Mouse (Mus musculus) kidney, postnatal 4 days (tissue): Measurements from ENCODE around the gene Gpr39.

Source experiments
- DNase-seq, 2 experiments: peaks; one replicate each; pipeline ENCODE4 v3.0.0; 2021; ENCODE audit warnings: mixed read lengths in 2 of 2

Gene Gpr39

DNA sequence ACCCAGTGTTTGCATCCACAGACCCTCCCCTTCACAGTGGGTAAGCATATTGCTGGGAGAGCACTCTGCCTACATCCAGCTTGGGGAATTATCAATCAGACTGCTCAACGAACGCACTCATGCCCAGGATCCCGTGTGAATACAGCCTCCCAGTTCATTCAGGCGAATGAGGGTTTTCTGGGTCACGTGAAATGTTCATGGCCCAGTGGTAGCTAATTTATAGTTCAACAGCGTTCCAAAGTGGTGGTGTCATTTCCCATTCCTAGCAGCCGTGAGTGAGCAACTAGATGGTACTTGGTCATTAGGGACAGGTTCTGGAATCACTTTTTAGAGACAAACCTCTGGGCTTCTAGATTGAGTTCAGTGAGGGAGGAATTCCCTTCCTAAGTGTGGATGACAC is 144.3 kb downstream of the Gpr39 start:
- DNase-seq, result no peak

DNA sequence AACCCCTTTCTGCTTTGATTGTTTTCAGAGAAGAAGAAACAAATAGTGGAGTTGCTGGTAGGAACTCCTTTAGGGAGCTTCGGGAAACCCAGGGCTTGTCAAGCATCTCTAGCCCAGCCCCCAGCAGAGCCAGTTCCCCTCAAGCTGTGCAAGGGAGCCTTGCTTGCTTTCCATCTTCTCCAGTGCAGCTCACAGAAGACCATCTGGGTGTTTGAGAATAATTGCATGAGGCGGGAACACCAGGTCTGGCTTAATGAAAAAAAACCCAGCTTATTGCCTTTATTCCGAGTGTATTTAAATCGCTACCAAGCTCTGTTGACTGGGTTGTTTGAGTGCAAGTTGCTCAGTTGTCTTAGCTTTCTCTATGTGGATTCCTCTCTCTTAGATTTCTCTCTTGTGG is 146.8 kb downstream of the Gpr39 start:
- DNase-seq, result no peak

DNA sequence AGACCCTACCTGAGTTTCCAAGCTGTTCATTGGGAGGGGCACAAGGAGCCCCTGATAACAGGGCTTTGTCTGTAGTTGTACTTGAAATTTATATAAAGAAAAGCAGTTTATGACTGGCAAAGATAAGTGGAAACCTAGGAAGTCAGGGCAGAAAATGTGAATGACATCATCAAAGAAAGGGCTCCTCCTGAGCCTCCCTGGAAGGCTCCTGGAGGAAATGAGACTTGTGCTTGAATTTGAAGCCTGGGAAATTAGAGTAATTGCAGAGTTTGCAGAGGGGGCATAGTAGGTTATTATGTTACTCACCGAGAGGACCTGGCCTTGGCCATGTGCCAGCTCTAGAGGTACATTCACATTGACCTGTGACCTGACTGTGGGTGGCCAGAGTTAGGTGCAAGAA is 160.7 kb downstream of the Gpr39 start:
- no peak for DNase-seq

DNA sequence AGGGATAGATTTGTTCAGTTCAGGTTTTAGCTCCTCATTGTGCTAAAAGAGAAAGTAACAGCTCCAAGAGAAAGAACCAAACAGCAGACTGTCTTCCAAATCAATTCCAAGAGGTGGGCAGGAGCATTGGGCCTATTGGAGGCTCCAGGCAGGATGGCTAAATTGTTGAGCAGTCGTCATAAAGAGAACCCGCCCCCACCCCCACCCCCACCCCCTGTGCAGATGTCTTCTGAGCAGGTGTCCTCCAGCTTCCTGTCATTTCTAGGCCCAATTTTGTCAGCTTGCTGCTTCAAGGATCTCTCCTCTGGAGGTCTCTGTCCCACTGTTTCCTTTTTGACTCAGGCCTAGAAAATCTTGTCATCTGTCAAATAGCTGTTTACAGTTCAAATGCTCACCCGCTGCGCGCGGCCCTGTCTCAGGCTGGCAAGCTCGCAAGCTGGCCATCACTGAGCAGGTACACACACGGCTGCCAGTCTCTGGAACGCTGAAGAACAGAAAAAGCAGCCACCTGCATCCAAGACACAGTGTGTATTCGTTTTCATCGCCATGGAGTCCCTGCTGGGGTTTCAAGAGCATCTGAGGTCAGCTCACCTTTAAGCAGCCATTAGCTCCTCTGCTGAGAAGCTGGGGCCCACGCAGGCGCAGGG is 163.1 kb downstream of the Gpr39 start:
- no peak for DNase-seq

DNA sequence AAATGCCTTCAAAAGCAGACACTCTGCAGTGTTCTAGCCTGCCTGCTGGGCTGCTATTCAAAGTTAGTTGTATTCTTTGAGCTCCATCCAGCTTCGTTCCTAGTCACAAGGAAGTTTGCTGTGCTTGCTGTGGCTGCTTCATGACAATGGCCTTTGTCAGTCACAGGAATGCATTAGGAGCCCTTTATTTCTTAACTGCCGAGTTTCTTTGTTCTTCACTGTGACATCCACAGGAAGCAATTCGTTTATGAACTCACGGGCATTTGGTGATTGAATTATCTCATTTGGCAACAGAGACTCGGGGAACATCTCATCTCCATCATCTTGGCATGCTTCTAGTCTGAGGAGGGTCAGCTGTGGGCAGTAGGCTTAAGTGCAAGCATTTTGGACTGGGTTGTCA is 177.9 kb downstream of the Gpr39 start:
- DNase-seq, result no peak

DNA sequence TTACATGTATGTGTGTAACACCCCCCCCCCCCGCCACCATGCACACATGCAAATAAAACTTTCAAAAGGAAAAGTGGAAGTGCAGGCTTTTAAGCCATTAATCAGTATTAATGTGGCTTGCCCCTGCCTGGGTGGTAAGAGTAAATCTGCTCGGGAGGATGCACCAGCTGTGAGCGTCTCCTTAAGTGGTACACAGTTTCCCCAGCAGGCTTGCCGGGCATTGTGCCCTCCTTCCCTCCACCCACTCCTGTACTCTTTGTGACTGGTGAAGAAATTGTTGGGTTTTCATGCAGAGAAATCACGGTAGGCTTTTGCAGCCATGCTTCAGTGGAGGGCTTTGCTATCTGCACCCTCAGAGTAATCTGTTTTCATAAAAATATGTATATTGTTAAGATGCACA is 181.8 kb downstream of the Gpr39 start:
- DNase-seq, result no peak

DNA sequence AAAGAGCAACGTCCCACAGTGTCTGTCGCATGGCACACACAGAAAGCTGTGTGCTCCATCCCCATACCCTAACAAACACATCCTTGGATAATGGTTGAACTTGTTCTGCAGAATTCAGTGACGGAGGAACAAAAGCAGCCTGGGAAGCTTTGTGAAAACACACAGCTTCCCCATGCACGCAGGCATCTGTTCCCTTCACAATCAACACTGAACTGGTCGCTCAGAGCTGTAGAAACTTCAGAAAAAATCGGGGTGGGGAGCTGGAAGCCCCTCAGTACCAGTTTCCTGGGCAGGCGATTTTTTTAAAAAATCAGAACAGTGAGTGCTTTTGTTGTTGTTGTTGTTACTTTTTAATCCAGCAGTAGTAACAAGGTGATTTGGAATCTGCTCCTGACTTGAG is 193.3 kb downstream of the Gpr39 start:
- no peak for DNase-seq

DNA sequence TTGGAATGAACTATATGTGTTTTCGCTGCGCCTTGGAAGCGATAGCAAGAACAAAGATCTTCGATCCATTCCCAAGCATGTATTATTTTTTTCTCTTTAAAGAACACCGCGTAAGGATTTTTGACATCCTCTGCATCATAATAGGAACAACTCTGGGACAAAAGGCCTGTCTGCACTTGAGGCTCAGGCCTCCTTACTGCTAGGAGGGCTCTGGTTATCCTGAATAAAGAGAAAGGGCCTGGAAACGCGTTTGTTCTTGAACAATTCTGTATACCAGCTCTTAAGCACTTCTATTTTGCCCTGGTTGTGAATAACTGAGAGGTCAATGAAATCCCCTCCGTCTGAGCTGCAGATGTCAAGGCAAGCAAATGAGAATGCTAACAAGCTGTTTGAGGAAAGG is 216.4 kb downstream of the Gpr39 start:
- no peak for DNase-seq

DNA sequence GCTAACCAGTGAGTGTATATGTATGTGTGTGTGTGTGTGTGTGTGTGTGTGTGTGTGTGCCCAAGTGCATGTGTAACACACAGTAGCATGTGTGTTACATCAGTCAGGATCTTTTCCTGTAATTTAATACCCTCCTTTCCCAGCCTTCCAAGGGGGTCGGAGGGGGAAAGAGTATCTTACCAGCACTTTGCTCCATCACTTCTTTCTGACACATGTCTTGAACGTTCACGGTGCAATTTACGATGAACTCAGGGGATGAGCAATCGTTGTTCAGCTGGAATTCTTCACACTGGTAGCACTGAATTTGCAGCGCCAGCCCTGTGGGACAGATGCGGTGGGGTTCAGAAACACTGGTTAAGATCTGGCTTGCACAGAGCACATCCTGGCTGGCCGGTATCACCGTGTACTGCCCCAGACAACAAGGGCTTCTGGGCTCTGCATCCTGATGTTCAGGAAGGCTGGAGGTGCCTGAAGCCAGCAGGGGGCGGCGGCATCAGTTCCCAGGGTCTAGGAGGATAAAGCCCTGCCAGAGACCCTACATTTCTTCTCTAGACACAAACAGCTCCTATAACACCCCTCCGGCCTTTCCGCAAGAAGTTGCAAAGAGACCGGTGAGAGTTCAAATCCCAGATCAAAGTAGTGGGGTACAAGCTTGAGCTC is 233.5 kb downstream of the Gpr39 start:
- peak; percentile 63 to 68 for DNase-seq

DNA sequence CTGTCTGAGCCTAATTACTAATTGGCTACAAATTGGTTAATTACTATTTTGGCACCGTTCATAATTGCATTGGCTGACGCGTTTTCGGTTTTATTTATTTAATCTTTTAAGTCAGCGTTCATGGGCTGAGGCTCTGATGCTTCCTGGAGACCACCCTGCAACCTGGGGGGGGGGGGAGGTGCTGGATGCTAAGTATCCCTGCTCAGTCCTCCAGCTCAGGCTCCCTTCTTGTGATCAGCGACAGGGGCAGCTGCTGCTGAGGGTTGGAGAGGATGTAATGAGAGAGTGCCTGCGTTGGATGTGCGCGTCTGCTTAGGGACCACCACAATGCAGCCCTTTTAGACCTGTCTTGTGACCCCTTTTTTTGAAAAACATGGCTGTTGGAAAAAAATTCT is 234.1 kb downstream of the Gpr39 start:
- DNase-seq, result no peak

DNA sequence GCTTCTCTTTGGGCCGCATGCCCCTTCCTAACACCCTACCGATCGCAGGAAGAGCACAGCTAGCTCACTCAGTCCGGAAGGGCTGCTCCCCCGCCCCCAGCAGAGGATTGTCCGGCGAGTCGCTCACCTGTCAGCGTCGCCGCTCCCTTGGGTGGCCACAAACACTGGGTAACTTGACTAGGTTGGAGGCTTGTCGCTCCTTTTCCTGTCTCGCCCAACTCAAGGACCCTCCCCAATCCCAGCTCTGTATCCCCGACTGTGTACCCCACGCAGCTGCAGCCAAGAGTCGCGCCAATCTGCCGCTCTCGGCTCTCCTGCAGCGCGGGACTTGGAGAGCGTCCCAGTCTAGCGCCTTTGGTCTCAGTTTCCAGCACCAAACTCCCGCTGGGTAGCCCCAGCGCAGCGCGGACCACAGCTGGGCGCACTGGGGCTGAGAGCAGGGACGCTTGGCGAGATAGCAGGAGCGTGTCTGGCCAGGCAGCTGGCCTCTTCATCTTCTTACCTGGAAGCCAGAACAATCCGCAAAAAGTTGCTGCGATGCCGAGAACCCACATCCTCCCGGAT is 234.6 kb downstream of the Gpr39 start:
- DNase-seq, result peak; percentile 39 to 55

DNA sequence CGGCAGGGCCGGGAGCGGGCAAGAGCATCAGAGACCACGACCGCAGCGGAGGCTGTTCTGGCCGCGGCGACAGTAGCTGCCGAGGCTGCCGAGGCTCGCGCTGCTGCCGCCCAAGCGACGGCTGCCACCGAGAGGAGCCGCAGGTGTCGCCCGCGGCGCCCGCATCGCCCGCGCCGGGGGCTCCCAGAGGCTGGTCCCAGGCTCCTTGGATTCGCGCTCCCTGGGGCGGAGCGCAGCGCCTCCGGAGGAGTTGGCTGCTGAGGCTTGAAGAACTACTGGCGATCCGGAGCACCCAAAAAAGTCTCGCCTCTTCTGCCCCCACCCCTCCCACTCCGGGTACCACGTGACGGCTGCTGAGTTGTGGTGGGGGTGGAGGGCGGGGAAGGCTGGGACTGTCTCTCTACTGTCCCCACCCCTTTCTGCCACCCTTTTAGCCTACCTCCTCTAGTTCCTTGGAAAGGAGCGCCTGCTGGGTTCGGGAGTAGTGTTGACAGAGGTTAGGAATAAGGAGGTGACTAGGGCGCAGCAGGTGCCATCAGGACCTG is 235.2 kb downstream of the Gpr39 start:
- DNase-seq, result peak; percentile 41 to 53

DNA sequence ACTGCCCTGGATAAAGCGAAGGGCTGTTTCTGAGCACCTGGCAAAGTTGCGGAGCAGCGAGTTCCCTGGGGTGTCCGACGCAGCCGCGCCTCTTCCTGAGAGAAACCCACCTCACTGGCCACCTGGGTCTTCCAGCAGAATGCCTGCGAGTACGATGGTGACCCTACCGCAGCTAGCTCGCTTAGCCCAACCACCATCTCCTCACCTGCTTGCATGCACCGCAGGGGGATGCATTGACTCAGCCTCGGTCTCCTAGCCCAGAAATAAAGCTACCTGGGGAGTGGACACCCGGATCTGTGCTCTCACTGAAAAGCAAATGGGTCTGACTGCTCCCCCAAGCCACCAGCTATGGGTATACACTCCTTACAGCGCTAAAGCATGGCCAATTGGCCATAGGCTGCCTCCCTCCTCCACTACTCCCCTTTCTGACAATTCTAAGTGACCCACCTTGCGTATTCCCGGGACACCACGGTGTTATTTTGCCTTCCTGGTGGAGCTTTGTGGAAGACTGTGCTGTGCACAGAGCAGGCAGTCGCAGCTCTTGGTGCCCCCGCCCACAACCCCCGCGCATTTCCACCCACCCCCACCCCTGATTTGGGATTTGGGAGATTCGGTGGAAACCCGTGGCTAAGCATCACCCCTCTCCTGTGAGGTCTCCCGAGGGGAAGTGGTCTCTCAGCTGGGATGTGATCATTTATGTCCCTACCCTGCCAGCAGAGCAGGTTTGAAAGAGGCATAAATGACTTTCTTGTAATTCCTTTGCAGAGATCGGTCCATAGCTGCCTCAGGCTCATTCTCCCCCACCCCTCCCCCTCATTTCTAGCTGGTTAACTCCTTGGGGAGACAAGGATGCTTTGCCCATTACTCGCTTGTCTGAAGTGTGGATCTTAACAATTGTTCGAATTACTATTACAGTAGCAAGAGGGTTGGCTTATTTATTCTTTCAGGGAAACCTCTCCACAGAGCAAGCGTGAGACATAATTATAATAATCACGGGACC is 236.1 kb downstream of the Gpr39 start, which contains the start of gene Lypd1:
Gene Lypd1 (minus strand): TSS at position 501 of the 1,000 bp plus-strand sequence.
- peak; percentile 5 to 9 for DNase-seq

DNA sequence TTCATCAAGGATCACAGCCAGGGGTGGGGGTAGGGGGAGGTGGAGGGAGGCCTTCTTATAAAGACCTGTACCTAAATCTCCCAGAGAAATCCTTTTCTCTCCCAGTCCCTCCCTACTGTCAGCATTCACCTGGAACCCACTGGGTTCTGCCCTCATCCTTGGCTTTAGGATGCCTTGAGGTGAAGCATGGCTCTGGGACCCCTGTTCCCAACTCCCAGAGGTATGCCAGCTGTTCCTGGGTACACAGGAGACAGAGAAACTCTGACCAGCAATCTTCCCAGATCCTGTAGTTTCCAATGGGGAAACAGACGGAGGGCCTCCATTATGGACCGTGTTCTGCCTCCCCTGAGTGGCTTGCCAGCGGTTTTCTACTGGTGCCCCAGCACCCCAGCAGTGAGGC is 243.9 kb downstream of the Gpr39 start:
- DNase-seq, result no peak

DNA sequence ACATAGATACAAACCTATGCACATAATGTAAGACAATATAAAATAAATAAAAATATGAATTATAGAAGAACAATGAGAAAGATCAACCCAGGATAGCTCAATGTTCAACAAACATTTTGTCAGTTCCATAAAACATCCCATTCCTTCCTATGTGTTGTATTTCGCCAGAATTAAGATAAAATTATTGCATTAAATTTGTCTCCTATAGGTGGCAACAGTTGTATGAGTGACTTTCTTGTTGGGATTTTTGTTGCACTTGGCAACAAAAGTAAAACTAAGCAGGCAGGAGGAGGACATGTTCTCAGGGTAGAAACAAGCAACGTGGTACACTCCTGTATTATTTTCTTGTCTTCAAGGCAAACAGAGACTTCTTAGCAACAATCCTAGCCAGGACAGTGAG is 246.3 kb downstream of the Gpr39 start:
- DNase-seq, result no peak
